Mouse (Mus musculus): Measurements from ENCODE around the gene Neto2. TPM values are rescaled to one million over a fixed set of nuclear protein-coding genes. Genes with fewer than 3 reads are reported as not detected.
"Not testable (repeated sequence)": the region's sequence is repeated elsewhere in the genome, so short reads cannot be mapped to it uniquely, and the experiment has no call there.

Neto2 gene
- polyA plus RNA-seq, 1 experiment, result 1.6 TPM

DNA sequence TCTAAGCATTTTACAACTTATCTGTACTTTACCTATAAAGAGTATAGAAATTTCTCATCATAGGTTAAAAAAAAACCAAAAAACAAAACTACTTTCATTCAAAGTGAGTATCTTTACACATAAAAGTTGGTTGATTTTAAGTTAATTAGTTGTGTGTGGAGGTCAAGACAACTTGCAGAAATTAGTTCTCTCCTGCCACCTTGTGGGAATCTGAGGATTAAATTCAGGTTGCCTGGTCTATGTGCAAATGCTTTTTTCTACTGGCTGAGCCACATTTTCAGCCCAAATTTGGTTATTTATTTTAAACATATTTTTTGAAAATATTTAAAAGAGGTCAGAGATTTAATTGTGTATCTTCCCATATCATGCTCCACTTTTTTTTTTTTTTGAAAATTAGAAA lies 35.6 kb downstream of the Neto2 start:
- H3K4me1 ChIP-seq (ENCODE audit: control insufficient read depth, insufficient read depth, low read length), result no peaks in the 10 kb centered on the region
- H3K4me3 ChIP-seq (replicated peaks; ENCODE audit: control insufficient read depth, low read depth, low read length), result no peak overlapping the region
- no peak for TF ChIP-seq POLR2A (IDR thresholded peaks at IDR 0.05; ENCODE audit: borderline replicate concordance, control insufficient read depth, low read depth, low read length)
- no peak for TF ChIP-seq CTCF (IDR thresholded peaks at IDR 0.05; ENCODE audit: control insufficient read depth, insufficient read depth, low read length)
- H3K27ac ChIP-seq (ENCODE audit: control insufficient read depth, insufficient read depth, low read depth, low read length, poor library complexity), result no peak overlapping the region

DNA sequence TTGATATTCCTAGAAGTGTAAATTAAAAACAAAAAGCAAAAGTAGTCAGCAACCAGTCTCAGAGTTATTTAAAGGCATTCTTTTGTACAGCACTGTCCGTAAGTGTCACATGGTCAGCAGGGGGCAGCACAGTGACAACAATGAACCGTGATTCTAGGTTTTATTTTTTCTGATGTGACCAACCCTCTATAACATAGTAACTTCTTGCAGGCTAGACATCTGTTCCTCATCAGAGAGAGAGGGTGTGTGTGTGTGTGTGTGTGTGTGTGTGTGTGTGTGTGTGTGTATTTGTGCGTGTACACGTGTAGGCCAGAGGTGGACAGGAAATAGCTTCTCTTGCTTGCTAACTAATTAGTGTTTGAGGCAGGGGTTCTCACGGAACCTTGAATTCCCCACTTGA lies 38.7 kb downstream of the Neto2 start:
- no peaks in the 10 kb centered on the region for H3K4me1 ChIP-seq (ENCODE audit: control insufficient read depth, insufficient read depth, low read length)
- WGBS, result 57% methylated on average over 5 of the region's 5 CpGs
- no peak overlapping the region for H3K4me3 ChIP-seq (replicated peaks; ENCODE audit: control insufficient read depth, low read depth, low read length)
- no peak overlapping the region for H3K27ac ChIP-seq (ENCODE audit: control insufficient read depth, insufficient read depth, low read depth, low read length, poor library complexity)
- TF ChIP-seq POLR2A (IDR thresholded peaks at IDR 0.05; ENCODE audit: borderline replicate concordance, control insufficient read depth, low read depth, low read length) (no peak), CTCF (IDR thresholded peaks at IDR 0.05; ENCODE audit: control insufficient read depth, insufficient read depth, low read length) (no peak)

DNA sequence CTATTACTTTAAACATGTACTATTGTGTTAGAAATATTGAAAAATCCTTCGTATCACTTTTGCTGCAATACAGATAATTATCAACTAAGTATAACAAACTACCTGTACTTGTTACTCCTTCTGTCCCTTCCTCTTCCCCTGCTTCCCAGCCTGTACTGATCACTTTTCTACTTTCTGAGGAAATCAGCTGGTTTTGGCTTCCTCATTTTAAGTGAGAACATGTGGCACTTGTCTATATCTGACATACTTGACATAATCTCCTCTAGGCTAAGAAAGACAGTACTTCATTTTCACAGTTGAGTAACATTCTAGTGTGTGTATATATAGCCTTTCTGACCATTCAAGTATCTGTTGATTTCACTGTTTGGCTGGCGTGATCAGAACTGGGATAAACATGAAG lies 49.5 kb downstream of the Neto2 start:
- H3K4me1 ChIP-seq (ENCODE audit: control insufficient read depth, insufficient read depth, low read length), result no peaks in the 10 kb centered on the region
- WGBS, result 73% methylated on average over 2 of the region's 2 CpGs
- no peak overlapping the region for H3K4me3 ChIP-seq (replicated peaks; ENCODE audit: control insufficient read depth, low read depth, low read length)
- H3K27ac ChIP-seq (ENCODE audit: control insufficient read depth, insufficient read depth, low read depth, low read length, poor library complexity), result no peak overlapping the region
- TF ChIP-seq POLR2A (IDR thresholded peaks at IDR 0.05; ENCODE audit: borderline replicate concordance, control insufficient read depth, low read depth, low read length), result no peak
- no peak for TF ChIP-seq CTCF (IDR thresholded peaks at IDR 0.05; ENCODE audit: control insufficient read depth, insufficient read depth, low read length)

DNA sequence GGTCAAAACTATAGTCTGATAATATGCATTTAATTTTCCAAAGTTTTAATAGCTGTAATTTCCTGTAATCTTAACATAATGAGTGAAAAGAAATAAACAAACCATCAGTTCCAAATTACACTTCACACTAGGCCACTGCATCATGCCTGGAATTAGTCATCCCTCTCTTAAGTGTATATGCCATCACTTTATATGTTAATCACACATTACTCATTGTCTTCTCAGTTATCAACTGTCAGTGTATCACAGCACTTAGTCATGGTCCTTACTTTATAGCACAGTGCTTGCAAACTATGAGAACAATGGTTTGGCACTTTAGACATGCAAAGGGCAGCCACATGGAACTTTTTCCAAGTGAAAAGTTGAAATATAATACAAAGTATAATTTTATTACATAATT lies 52.2 kb downstream of the Neto2 start:
- H3K4me1 ChIP-seq (ENCODE audit: control insufficient read depth, insufficient read depth, low read length), result no peaks in the 10 kb centered on the region
- no peak overlapping the region for H3K27ac ChIP-seq (ENCODE audit: control insufficient read depth, insufficient read depth, low read depth, low read length, poor library complexity)
- TF ChIP-seq CTCF (IDR thresholded peaks at IDR 0.05; ENCODE audit: control insufficient read depth, insufficient read depth, low read length), result no peak
- no peak for TF ChIP-seq POLR2A (IDR thresholded peaks at IDR 0.05; ENCODE audit: borderline replicate concordance, control insufficient read depth, low read depth, low read length)
- no peak overlapping the region for H3K4me3 ChIP-seq (replicated peaks; ENCODE audit: control insufficient read depth, low read depth, low read length)

DNA sequence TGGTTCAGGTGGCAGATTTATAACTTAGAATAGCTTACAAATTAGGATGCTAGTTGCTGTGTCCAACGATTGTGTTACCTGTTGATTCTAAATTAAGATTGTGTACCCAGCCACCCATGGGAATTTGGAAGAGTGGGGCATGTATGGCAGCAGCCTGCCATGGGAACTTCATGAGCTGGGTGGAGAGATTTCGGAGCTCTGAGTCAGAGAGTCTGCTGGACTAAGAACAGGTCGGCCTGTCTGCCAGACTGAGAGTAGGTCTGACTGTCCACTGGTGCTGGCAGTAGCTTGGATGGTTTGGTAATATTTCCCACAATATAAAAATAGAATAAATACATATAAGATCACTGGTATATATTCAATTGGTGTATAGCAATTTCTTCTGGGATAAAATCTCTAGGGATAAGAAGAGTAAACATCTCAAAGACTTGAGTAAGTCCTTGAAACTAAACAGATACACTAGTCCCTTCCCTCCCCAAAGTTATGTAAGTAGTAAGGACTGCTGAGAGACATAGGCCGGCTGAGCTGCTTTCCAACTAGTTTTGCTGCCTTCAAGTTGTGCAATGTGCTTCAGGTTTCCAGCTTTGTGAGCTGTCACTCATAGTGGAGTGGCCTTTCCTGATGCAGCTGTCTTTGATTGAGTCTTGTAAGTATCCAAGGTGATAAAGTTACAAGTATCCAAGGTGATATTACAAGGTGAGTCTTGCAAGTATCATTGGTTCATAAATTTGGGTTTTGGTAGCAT lies 55.6 kb downstream of the Neto2 start:
- Histone ChIP-seq H3K4me1 (ENCODE audit: control insufficient read depth, insufficient read depth, low read length) (no peaks in the 10 kb centered on the region), H3K27ac (ENCODE audit: control insufficient read depth, insufficient read depth, low read depth, low read length, poor library complexity) (no peak overlapping the region), H3K4me3 (replicated peaks; ENCODE audit: control insufficient read depth, low read depth, low read length) (no peak overlapping the region)
- WGBS, result 72% methylated on average over 4 of the region's 4 CpGs
- TF ChIP-seq POLR2A (IDR thresholded peaks at IDR 0.05; ENCODE audit: borderline replicate concordance, control insufficient read depth, low read depth, low read length), result no peak
- no peak for TF ChIP-seq CTCF (IDR thresholded peaks at IDR 0.05; ENCODE audit: control insufficient read depth, insufficient read depth, low read length)

DNA sequence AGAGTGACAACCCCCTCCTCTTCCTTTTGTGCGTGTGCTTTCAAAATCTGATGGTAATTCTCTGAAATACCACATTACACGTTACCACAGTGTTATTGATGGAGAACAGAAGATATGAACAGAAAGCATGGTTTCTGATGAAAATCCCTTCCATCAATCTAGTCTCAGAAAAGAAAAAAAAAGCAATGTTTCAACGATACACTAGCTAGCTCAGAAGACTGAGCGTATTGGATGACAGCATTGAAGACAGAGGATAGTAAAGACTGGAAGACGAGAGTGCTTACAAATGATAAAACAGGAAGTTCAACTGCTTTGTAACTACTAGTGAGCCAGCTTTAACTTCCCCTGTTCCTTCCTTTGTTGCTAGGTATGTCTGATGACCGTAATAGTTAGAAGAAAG lies 76.3 kb downstream of the Neto2 start:
- Histone ChIP-seq H3K4me1 (ENCODE audit: control insufficient read depth, insufficient read depth, low read length) (no peaks in the 10 kb centered on the region; the same call in 1 of the 2 replicates), H3K4me3 (replicated peaks; ENCODE audit: control insufficient read depth, low read depth, low read length) (no peak overlapping the region), H3K27ac (ENCODE audit: control insufficient read depth, insufficient read depth, low read depth, low read length, poor library complexity) (no peak overlapping the region)
- 39% methylated on average over 6 of the region's 6 CpGs for WGBS
- no peak for TF ChIP-seq POLR2A (IDR thresholded peaks at IDR 0.05; ENCODE audit: borderline replicate concordance, control insufficient read depth, low read depth, low read length)
- TF ChIP-seq CTCF (IDR thresholded peaks at IDR 0.05; ENCODE audit: control insufficient read depth, insufficient read depth, low read length), result no peak

DNA sequence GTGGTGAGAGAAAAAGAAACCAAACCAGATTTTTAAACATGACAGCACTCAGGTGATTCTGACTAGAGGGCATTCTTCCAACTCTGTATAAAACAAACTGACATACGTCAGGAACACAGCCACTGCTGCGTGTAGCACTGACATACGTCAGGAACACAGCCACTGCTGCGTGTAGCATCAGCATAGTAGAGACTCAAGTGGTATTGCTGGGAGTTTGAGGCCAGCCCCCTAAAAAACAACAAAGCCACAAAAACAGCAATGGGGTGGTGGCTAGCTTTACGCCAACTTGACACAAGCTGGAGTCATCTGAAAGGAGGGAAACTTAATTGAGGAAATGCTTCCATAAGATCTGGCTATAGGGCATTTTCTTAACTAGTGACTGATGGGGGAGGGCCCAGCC lies 77.5 kb downstream of the Neto2 start:
- TF ChIP-seq CTCF (IDR thresholded peaks at IDR 0.05; ENCODE audit: control insufficient read depth, insufficient read depth, low read length) (no peak), POLR2A (IDR thresholded peaks at IDR 0.05; ENCODE audit: borderline replicate concordance, control insufficient read depth, low read depth, low read length) (no peak)
- H3K27ac ChIP-seq (ENCODE audit: control insufficient read depth, insufficient read depth, low read depth, low read length, poor library complexity), result no peak overlapping the region
- WGBS, result 86% methylated on average over 5 of the region's 5 CpGs
- H3K4me1 ChIP-seq (ENCODE audit: control insufficient read depth, insufficient read depth, low read length), result no peaks in the 10 kb centered on the region; the same call in 1 of the 2 replicates
- no peak overlapping the region for H3K4me3 ChIP-seq (replicated peaks; ENCODE audit: control insufficient read depth, low read depth, low read length)

DNA sequence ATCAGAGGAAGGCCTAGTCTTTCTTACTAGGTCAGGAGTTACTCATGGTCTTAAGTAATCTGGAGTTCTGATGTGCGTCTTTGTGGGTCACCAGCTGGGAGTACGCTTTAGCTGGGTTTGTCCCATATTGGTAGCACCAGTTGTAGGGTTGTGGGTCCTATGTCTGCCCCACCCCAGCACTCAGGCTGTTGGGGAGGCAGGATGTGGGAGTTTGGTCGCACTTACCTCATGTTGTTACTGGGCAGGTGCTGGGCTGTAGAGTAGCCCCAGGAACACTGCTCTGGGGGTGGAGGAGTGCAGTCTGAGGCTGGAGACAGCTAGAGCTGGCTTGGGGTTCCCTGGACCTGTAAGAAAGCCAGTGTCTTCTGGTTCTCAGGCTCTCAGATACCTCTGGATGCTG lies 81.9 kb downstream of the Neto2 start:
- no peaks in the 10 kb centered on the region; the same call in 1 of the 2 replicates for H3K4me1 ChIP-seq (ENCODE audit: control insufficient read depth, insufficient read depth, low read length)
- no peak overlapping the region for H3K27ac ChIP-seq (ENCODE audit: control insufficient read depth, insufficient read depth, low read depth, low read length, poor library complexity)
- 76% methylated on average over 3 of the region's 3 CpGs for WGBS
- H3K4me3 ChIP-seq (replicated peaks; ENCODE audit: control insufficient read depth, low read depth, low read length), result no peak overlapping the region
- no peak for TF ChIP-seq CTCF (IDR thresholded peaks at IDR 0.05; ENCODE audit: control insufficient read depth, insufficient read depth, low read length)
- no peak for TF ChIP-seq POLR2A (IDR thresholded peaks at IDR 0.05; ENCODE audit: borderline replicate concordance, control insufficient read depth, low read depth, low read length)

DNA sequence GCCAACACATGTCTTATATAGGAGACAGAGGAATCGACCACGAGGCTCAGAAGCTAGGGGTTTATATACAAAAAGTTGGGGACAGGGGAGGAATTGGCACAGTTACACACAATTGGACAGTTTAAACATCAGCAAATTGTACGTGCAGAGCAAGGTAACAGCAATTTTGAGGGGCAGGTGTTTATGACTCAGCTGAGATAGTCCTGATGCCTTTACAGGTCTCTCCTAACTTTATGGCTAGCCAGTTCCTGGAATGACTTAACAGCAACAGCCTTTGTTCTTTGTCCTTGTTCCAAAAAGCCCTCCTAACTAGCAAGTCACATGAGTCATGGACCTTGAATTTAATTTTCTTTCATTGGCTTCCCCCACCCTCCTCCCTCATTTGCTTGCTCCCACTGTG lies 83.6 kb downstream of the Neto2 start:
- WGBS, result 85% methylated on average over 3 of the region's 3 CpGs
- H3K4me3 ChIP-seq (replicated peaks; ENCODE audit: control insufficient read depth, low read depth, low read length); H3K4me1 ChIP-seq (ENCODE audit: control insufficient read depth, insufficient read depth, low read length); H3K27ac ChIP-seq (ENCODE audit: control insufficient read depth, insufficient read depth, low read depth, low read length, poor library complexity): not testable (repeated sequence)

Data from bone marrow, adult 2 months (tissue).